Mouse (Mus musculus): ENCODE data around the gene Tap2. TPM values are rescaled to one million over a fixed set of nuclear protein-coding genes. Genes with fewer than 3 reads are reported as not detected.

Gene Tap2
- total and polyA plus RNA-seq, 2 experiments: 14.4 to 24.6 TPM

DNA sequence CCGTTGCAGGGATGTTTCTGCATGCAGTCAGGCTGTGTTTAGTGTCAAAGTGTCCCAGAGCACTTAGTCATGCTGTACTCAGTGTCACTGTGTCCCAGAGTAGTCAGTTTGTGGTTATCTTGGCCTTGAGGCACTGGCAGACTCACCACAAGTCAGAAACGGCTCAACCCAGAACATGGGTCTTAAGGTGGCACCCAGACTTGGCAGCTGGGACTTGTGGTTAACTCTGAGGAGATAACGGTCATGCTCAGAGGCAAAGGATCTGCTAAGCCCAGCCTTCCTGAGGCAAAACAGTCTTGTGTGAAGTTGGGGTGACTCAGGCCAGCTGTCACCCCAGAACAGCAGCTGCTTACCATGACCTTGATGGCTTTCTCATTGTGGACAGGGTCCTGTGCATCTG lies 7.3 kb downstream of the Tap2 start:
- Histone ChIP-seq H3K79me2 (ENCODE audit: control insufficient read depth, insufficient read depth, low read length) (no peaks in the 10 kb centered on the region), H3K36me3 (ENCODE audit: control insufficient read depth, insufficient read depth, low read length) (peaks cover 10% of the 10 kb centered on the region), H3K27ac (replicated peaks; ENCODE audit: insufficient read depth, low read depth, low read length) (no peak overlapping the region), H3K9ac (ENCODE audit: low read depth, low read length) (no peak overlapping the region), H3K4me3 (ENCODE audit: insufficient read depth, low read depth, low read length) (no peak overlapping the region), H3K27me3 (ENCODE audit: control insufficient read depth, insufficient read depth, low read length) (no peaks in the 10 kb centered on the region), H3K4me1 (ENCODE audit: control insufficient read depth, insufficient read depth, low read length) (0 out of 2 replicates have a peak, but pooled peaks cover 2% of the 10 kb centered on the region)
- no peak for DNase-seq (ENCODE audit: extremely low read depth, low read depth, low spot score)
- WGBS: 87% methylated on average over 3 of the region's 3 CpGs
- TF ChIP-seq CTCF (IDR thresholded peaks at IDR 0.05; ENCODE audit: low read depth, low read length) (no peak), POLR2A (IDR thresholded peaks at IDR 0.05; ENCODE audit: extremely low read depth, insufficient read depth, low read length) (no peak)

DNA sequence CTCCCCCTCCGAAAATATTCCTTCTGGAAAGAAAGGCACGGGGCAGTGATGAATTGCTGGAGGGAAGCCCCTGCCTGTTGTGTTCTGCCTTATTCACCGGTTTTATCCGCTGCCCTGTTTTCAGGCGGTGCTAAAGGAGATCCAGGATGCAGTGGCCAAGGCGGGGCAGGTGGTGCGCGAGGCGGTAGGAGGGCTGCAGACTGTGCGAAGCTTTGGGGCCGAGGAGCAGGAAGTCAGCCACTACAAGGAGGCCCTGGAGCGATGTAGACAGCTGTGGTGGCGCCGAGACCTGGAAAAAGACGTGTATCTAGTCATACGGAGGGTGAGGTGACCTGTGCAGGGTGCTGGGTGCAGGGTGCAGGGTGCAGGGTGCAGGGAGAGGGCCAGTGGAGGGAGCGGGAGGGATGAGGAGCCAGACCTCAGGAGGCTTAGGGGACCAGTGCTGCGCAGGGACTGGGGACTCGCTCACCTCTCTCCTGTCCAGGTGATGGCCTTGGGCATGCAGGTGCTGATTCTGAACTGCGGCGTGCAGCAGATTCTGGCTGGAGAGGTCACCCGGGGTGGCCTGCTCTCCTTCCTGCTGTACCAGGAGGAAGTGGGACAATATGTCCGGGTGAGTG lies 8.5 kb downstream of the Tap2 start:
- Histone ChIP-seq H3K4me3 (ENCODE audit: insufficient read depth, low read depth, low read length) (no peak overlapping the region), H3K4me1 (ENCODE audit: control insufficient read depth, insufficient read depth, low read length) (no peaks in the 10 kb centered on the region), H3K36me3 (ENCODE audit: control insufficient read depth, insufficient read depth, low read length) (peaks cover 11% of the 10 kb centered on the region), H3K9ac (ENCODE audit: low read depth, low read length) (no peak overlapping the region), H3K79me2 (ENCODE audit: control insufficient read depth, insufficient read depth, low read length) (no peaks in the 10 kb centered on the region), H3K27ac (replicated peaks; ENCODE audit: insufficient read depth, low read depth, low read length) (no peak overlapping the region), H3K27me3 (ENCODE audit: control insufficient read depth, insufficient read depth, low read length) (no peaks in the 10 kb centered on the region)
- no peak for TF ChIP-seq CTCF (IDR thresholded peaks at IDR 0.05; ENCODE audit: low read depth, low read length)
- TF ChIP-seq POLR2A (IDR thresholded peaks at IDR 0.05; ENCODE audit: extremely low read depth, insufficient read depth, low read length): no peak
- WGBS: 75% methylated on average over 23 of the region's 23 CpGs
- no peak for DNase-seq (ENCODE audit: extremely low read depth, low read depth, low spot score)

DNA sequence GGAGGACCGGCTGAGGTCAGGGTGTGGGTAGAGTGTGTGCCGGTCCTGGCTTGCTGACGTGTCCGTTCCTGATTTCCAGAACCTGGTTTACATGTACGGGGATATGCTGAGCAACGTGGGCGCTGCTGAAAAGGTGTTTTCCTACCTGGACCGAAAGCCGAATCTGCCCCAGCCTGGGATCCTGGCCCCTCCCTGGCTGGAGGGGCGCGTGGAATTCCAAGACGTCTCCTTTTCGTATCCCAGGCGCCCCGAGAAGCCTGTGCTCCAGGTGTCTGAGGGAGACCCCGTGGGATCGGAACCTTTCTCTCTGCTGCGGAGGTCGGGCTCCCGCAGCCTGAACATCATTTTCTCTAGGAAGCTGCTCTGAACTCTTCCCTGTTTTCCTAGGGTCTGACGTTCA lies 10.6 kb downstream of the Tap2 start:
- Histone ChIP-seq H3K79me2 (ENCODE audit: control insufficient read depth, insufficient read depth, low read length) (no peaks in the 10 kb centered on the region), H3K27ac (replicated peaks; ENCODE audit: insufficient read depth, low read depth, low read length) (no peak overlapping the region), H3K4me1 (ENCODE audit: control insufficient read depth, insufficient read depth, low read length) (no peaks in the 10 kb centered on the region), H3K36me3 (ENCODE audit: control insufficient read depth, insufficient read depth, low read length) (peaks cover 11% of the 10 kb centered on the region), H3K4me3 (ENCODE audit: insufficient read depth, low read depth, low read length) (no peak overlapping the region), H3K27me3 (ENCODE audit: control insufficient read depth, insufficient read depth, low read length) (no peaks in the 10 kb centered on the region), H3K9ac (ENCODE audit: low read depth, low read length) (no peak overlapping the region)
- WGBS: 89% methylated on average over 21 of the region's 21 CpGs
- no peak for DNase-seq (ENCODE audit: extremely low read depth, low read depth, low spot score)
- TF ChIP-seq CTCF (IDR thresholded peaks at IDR 0.05; ENCODE audit: low read depth, low read length): no peak
- no peak for TF ChIP-seq POLR2A (IDR thresholded peaks at IDR 0.05; ENCODE audit: extremely low read depth, insufficient read depth, low read length)

DNA sequence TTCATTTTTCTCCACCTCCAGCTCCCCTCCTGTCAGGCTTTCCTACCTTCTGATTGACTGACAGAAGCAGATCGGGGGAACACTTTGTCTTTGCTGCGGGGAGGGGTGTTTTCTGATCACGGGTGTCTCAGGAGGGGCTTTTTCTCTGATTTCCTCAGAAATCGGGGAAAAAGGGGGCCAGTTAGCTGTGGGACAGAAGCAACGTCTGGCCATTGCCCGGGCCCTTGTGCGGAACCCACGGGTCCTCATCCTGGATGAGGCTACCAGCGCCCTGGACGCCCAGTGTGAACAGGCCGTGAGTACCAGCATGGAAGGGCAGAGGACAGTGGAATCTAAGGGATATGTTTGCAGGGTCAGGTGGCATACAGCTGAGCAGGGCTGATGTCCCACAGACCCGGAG lies 11.8 kb downstream of the Tap2 start:
- Histone ChIP-seq H3K36me3 (ENCODE audit: control insufficient read depth, insufficient read depth, low read length) (peaks cover 11% of the 10 kb centered on the region), H3K4me1 (ENCODE audit: control insufficient read depth, insufficient read depth, low read length) (no peaks in the 10 kb centered on the region), H3K27ac (replicated peaks; ENCODE audit: insufficient read depth, low read depth, low read length) (no peak overlapping the region), H3K9ac (ENCODE audit: low read depth, low read length) (no peak overlapping the region), H3K27me3 (ENCODE audit: control insufficient read depth, insufficient read depth, low read length) (no peaks in the 10 kb centered on the region), H3K4me3 (ENCODE audit: insufficient read depth, low read depth, low read length) (no peak overlapping the region), H3K79me2 (ENCODE audit: control insufficient read depth, insufficient read depth, low read length) (no peaks in the 10 kb centered on the region)
- 93% methylated on average over 12 of the region's 12 CpGs for WGBS
- TF ChIP-seq CTCF (IDR thresholded peaks at IDR 0.05; ENCODE audit: low read depth, low read length): no peak
- no peak for TF ChIP-seq POLR2A (IDR thresholded peaks at IDR 0.05; ENCODE audit: extremely low read depth, insufficient read depth, low read length)
- DNase-seq (ENCODE audit: extremely low read depth, low read depth, low spot score): no peak

DNA sequence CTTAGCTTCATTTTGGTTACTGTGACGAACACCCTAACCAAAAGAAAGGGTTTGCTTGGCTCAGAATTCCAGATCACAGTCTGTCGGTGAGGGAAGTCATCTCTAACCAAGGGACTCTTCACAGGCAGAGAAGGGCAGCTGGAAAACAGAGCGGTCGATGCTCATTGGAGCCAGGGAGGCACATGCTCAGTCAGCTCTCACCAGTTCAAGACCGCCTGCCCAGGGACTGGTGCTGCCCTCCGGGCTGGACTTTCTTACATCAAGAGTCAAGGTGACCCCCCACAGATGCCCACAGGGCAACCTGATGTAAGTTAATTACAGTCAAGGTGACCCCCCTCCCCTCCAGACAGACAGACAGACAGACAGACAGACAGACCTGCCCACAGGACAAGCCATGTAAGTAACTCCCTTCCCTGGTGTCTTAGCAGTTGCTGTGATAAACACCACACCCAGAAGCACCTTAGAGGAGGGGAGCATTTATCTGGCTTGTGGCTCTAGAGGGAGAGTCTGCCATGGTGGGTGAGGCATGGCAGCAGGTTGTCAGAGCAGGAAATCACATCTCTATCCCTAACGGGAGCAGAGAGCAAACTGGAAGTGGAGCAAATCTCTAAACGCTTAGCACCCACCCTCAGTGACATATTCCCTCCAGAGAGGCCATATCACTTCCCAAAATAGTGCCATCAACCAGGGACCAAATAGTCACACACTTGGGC lies 14.0 kb downstream of the Tap2 start:
- TF ChIP-seq CTCF (IDR thresholded peaks at IDR 0.05; ENCODE audit: low read depth, low read length) (no peak), POLR2A (IDR thresholded peaks at IDR 0.05; ENCODE audit: extremely low read depth, insufficient read depth, low read length) (no peak)
- Histone ChIP-seq H3K79me2 (ENCODE audit: control insufficient read depth, insufficient read depth, low read length) (no peaks in the 10 kb centered on the region), H3K27ac (replicated peaks; ENCODE audit: insufficient read depth, low read depth, low read length) (no peak overlapping the region), H3K27me3 (ENCODE audit: control insufficient read depth, insufficient read depth, low read length) (no peaks in the 10 kb centered on the region), H3K4me1 (ENCODE audit: control insufficient read depth, insufficient read depth, low read length) (no peaks in the 10 kb centered on the region), H3K4me3 (ENCODE audit: insufficient read depth, low read depth, low read length) (no peak overlapping the region), H3K9ac (ENCODE audit: low read depth, low read length) (no peak overlapping the region), H3K36me3 (ENCODE audit: control insufficient read depth, insufficient read depth, low read length) (peaks cover 10% of the 10 kb centered on the region)
- 92% methylated on average over 8 of the region's 8 CpGs for WGBS
- no peak for DNase-seq (ENCODE audit: extremely low read depth, low read depth, low spot score)

DNA sequence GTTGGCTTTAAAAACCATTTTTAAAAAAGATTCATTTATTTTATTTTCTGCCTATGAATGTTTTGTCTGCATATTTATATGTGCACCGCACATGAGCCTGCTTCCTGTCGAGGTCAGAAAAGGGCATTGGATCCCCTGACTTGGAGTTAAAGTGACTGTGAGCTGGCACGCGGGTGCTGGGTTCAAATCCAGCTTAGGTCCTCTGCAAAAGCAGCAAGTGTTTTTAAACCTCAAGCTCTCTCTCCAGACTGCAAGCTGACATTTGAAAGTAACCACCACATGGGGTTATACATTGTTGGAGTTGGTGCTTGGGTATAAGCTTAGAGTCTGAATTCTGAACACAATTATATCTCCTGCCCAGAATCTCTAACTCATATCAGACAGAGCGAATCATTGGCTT lies 14.7 kb downstream of the Tap2 start:
- Histone ChIP-seq H3K4me1 (ENCODE audit: control insufficient read depth, insufficient read depth, low read length) (no peaks in the 10 kb centered on the region), H3K79me2 (ENCODE audit: control insufficient read depth, insufficient read depth, low read length) (no peaks in the 10 kb centered on the region), H3K27ac (replicated peaks; ENCODE audit: insufficient read depth, low read depth, low read length) (no peak overlapping the region), H3K27me3 (ENCODE audit: control insufficient read depth, insufficient read depth, low read length) (no peaks in the 10 kb centered on the region), H3K9ac (ENCODE audit: low read depth, low read length) (no peak overlapping the region), H3K4me3 (ENCODE audit: insufficient read depth, low read depth, low read length) (no peak overlapping the region), H3K36me3 (ENCODE audit: control insufficient read depth, insufficient read depth, low read length) (peaks cover 5% of the 10 kb centered on the region; the same call in 1 of the 2 replicates)
- WGBS: 91% methylated on average over 5 of the region's 5 CpGs
- no peak for DNase-seq (ENCODE audit: extremely low read depth, low read depth, low spot score)
- TF ChIP-seq CTCF (IDR thresholded peaks at IDR 0.05; ENCODE audit: low read depth, low read length): no peak
- TF ChIP-seq POLR2A (IDR thresholded peaks at IDR 0.05; ENCODE audit: extremely low read depth, insufficient read depth, low read length): no peak

Measured in liver, adult 2 months (tissue).